Mouse (Mus musculus) thymus, postnatal 4 days (tissue): ENCODE results near the gene Ppp1r32.

Experiments
- DNase-seq: peaks from one replicate; pipeline ENCODE4 v3.0.0; 2021

Gene Ppp1r32

DNA sequence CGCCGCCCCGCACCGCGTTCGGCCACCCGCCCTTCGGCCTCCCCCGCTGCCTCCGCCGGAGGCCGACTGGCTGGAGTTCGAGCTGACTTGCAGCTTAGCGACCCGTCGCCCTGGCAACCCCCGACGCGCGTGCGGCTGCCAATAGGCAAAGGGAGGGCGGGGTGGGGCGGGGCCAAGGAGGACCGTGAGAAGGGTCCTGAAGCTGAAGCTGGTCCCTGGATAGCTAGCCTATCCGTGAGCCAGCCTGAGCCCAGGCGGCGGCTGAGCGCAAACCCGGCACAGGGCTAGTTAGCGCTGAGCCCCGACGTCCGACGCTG, 25.3 kb downstream of the Ppp1r32 start:
- DNase-seq, result peak; percentile 61

DNA sequence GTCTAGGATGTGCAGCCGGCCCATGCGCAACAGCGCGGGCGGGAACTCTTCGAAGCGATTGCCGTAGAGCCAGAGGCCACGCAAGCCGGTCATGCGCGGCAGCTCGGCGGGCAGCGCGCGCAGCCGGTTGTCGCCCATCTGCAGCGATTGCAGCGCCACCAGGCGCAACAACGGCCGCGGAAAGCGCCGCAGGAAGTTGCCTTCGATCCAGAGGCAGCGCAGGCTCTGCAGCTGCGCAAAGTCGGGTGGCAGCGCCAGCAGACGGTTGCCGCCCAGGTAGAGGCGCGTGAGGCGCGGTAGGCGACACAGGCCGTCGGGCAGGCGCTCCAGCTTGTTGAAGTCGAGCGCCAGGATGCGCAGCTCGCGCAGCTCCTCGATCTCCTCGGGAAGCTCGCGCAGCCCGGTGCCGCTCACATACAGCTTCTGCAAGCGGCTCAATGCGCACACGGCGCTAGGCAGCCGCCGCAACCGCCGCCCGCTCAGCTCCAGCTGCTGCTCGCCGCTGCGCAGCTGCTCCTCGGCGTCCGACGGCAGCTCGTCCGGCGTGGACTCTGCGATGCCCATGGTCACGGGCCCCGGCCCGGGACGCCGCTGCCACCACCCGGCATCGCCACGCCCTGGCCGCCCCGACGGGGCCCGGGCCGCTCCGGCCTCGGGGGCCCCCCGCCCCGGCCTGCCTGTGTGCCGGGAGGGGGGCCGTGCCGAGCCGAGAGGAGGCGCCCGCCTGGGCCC, 25.8 kb downstream of the Ppp1r32 start, which contains the start of gene Lrrc10b:
Gene Lrrc10b (minus strand): TSS at position 722 of the 732 bp plus-strand sequence.
- peak; percentile 81 for DNase-seq

DNA sequence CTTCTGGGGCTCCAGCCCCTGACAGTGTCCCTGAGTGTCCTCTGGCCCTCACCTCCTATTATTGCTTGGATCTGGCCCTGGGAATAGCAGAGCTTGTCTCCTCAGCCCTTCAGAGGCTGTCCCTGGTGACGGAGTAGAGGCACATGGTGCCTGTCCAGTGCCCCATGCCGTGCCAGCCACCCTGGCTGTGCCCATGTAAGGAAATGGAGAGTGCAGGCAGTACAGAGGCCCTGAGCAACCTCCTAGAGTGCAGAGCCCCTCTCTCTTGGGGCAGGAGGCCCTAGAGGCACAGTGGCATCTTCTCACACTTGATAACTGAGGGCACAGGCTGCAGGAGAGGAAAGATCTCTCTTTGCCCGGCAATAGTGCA, 27.3 kb downstream of the Ppp1r32 start:
- no peak for DNase-seq

- DNase-seq, result no peak
These were observed 27.9 kb downstream of the Ppp1r32 start for GRCm38 (mm10) chr19:10454718-10455436.

- DNase-seq, result peak; percentile 78
These were observed 33.0 kb downstream of the Ppp1r32 start for GRCm38 (mm10) chr19:10449708-10450107.

DNA sequence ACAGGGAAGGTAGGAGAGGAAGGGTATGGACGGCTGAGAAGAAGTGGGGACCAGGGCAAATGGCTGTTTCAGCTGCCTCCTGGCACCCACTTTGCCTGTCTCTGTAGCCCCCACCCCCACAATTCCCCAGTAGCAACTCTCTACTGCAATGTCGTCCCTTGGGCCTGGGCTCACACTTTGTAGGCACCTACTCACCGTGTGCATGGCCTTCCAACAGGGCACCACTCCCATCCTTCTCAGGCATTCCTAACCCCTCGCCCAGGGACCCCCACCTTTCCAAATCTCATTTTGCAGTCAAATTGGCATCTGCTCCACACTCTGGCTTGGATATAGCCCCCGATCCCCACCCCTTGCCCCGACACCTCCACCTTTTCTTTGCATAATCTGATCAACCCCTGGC, 33.5 kb downstream of the Ppp1r32 start:
- no peak for DNase-seq

- DNase-seq, result no peak
These were observed 34.5 kb downstream of the Ppp1r32 start for GRCm38 (mm10) chr19:10448275-10448674.

DNA sequence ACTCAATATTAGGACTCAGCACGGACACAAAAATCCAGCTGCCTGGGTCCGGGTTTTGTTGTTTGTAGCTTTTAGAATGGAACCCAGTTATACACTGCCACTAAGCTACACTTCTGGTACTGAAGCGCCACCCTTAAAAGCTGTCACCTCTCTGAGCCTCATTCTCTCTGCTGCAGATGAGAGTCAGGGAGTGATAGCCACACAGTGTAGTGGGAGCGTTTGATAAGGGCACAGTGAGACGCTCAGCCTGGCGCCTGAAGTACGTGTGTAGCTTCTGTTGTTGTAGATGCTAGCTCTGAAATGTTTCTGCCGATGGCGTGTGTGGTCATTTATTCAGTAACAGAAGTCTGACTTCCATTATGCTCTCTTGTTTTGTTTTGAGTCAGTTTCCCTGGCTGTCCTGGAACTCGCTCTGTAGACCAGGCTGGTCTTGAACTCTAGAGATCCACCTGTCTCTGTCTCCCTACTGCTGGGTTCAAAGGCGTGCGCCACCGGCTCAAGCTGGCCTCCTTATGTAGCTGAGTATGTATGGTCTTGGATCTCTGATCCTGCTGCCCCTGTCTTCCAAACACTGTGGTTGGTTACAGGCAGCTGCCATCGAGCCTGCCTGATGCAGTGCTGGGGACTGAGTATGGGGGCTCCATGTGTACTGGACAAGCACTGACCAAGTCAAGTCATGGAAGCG, 37.9 kb downstream of the Ppp1r32 start:
- DNase-seq, result no peak

GRCm38 (mm10) chr19:10437521-10437920, 45.2 kb downstream of the Ppp1r32 start:
- DNase-seq, result no peak

DNA sequence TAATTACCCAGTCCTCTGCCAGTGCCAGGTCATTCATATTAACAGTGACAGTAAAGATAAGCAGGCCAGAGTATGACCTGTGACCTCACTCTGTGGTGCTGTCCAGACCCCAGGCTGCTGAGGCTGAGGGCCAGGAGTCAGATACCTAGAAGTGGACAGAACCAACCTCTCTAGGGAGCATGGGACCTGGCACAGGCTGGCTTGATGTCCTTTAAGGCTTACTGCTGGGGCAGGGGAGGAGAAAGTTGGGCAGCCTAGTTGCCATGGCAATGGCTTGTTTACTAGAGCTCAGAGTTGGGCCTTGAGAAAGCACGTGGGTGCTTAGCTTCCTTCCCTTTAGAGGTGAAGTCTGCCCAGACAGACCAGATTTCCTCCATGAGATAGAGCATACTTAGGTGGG, 46.0 kb downstream of the Ppp1r32 start:
- no peak for DNase-seq

DNA sequence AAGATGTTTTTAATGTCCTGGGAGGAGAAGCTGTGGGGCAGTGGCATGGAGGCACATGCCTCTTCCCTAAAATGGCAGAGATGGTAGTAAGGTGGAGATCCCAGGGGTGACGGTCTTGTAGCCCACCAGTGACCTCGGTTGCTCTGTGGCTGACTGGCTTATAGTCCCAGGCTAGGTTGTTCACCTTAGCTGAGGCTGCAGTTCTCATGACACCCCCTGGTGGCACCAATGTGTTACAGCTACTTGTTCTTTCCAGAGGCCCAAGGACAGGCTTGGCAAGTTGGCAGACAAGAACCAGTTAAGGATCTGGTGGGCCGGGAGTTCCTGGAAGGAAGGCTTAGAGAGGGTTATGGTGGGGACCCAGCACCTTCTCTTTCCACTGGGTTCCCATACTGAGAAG, 46.8 kb downstream of the Ppp1r32 start:
- DNase-seq, result peak; percentile 67

DNA sequence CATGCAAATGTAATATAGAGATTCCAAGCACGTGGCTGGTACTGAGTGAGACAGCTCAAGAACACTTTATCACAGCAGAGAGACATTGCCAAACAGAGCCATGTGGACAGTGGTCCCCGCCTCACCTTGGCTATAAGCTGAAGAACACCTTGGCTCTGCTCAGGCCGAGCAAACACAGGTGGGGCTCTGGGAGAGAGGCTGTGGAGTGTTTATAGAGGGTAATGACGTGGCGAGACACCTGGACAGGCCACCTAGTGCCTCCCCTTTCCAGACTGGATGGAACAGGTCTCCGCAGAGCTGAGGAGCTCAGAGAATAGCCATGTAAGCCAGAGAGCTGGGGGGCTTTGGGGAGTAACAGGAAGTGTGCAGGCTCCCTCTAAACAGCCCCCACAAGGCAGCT, 47.8 kb downstream of the Ppp1r32 start:
- DNase-seq, result no peak

DNA sequence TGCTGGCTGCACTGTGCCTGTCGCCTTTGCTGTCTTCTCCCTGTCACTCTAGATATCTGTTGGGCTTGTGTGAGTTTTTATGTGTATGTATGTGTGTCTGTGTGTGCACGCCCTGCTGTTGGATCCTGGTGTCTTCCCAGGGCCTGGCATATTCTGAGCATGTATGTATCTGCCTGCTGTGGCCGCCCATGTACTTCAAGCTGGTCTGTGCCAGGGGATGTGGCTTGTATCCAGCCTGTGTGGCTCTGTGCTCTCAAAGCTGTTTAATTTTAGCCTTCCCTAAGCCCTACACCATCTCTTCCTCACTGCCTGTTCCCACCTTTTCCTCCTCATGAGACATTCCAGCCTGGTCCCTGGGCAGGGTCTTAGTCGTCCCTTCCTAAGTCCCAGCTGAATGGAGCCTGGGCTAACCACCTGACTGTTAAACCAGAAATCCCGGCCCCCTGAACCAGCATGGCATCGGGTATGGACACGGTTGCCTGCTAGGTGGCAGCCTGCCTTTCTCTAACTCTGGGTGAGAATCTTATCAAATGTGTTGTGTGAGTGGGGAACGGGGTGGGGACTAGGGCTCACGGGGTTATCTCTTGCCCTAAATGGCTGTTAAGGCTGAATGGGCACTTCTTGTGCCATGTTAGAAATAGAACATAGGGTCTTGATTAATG, 48.7 kb downstream of the Ppp1r32 start:
- no peak for DNase-seq

DNA sequence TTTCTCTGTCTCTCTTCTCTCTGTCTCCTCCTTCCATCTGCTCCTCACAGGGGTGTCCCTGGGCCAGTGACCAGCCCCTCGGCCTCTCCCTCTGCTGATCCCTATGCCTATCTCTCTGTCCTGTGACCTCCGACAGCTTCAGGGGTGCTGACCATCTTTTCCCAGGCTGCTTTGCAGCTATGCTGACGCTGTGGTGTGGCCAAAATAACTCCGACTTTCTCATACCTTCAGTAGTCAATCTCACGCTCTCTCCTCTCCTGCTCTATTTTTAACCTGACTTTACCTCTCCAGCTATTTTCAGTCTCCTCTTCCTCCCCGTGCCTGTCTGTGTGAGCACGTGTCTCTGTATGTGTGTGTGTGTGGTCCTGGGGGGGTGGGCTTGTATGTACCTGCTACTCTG, 49.5 kb downstream of the Ppp1r32 start:
- DNase-seq, result no peak

GRCm38 (mm10) chr19:10431841-10432240, 50.9 kb downstream of the Ppp1r32 start:
- DNase-seq, result no peak

- DNase-seq, result no peak
These were observed 51.3 kb downstream of the Ppp1r32 start for GRCm38 (mm10) chr19:10431410-10431809.

DNA sequence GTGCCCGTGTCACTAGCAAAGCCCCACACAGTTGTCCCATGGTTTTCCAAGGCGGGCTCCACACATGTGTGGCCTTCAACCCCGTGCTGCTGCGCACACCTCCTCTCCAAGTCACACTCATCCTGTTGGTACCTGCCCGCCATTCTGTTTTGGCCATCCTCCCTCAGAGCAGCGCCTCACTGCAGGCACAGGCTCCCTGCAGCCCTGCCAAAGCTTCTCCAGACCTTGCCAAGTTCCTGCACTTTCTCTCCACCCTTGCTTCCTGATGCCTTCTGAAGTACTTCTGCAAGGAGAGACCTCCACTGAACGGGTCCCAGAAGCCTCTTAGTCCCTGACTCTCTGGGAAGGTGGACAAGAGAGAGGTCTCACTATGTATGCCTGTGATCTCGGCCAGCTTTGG, 53.4 kb downstream of the Ppp1r32 start:
- no peak for DNase-seq

DNA sequence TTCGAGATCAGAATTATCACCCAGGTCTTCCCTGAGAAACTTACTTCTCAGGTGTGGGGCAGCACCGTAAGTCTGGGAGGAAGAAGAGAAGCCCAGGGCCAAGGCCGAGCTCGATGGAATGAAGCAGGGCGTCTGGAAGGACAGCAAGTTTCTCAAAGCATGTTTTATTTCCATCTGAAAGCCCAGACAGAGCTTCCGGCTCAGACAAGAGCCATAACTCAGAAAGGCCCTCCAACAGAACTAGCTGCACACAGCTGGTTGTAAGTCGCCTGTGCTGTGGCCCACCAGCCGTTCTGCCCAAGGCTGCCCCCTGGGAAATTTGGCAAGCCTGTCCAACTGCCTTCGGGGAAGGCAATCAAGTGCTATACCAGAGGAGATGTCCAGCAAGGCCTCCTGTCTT, 55.3 kb downstream of the Ppp1r32 start:
- no peak for DNase-seq

DNA sequence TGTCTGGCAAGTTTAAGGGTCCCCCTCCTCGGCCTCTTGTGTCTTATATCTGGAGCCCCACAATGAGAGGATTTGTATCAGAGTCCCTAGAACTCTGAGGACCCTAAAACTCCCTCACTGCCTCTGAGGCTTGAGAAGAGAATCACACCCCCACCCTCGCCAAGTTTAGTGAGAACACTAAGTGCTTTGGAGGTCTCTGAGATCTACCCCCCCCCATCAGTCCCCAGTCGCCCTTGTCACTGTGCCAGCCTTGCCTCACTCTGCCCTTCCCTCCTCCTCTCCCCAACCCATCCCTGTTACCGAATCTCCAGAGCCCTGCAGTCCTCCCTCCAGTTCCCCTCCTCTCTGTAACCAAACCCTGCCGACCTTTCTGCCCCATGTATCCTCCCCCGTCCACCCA, 55.9 kb downstream of the Ppp1r32 start:
- DNase-seq, result no peak

- no peak for DNase-seq
These were observed 56.4 kb downstream of the Ppp1r32 start for GRCm38 (mm10) chr19:10426312-10426711.

DNA sequence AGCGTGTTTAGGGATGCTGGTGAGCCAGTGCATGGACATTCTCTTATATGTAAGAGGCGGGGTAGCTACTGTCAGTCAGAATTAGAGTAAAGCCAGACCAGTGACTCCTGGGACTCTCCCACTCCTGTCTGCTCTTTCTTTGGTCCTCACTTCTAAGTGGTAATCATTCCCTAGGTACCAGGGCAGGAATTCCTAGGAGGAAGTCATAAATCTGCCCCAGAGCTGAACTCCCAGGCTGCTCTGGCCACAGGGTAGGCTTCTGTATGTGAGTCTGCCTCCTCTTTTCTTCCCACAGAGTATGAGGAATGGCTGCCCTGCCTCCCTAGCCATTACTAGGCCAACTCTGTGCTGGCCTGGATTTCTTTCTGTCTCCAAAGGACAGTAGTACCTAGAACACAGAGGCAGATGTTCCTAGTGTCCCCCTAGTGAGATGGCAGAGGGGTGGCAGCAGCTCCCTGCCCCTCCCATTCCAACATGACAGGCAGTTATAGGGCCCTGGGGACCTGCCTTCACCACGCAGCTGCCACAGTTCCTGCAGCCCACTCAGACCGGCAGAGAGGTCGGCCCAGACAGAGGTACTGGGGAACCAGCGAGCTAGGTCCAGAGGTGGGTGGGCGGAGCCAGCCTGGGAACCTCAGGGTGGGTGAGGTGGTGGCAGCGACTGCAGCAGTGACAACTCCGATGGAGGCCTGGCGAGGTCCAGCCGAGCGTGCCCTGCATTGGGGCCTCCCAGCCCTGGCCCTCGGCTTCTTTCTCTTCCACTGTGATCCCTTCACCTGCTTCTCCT, 57.1 kb downstream of the Ppp1r32 start:
- DNase-seq, result no peak

DNA sequence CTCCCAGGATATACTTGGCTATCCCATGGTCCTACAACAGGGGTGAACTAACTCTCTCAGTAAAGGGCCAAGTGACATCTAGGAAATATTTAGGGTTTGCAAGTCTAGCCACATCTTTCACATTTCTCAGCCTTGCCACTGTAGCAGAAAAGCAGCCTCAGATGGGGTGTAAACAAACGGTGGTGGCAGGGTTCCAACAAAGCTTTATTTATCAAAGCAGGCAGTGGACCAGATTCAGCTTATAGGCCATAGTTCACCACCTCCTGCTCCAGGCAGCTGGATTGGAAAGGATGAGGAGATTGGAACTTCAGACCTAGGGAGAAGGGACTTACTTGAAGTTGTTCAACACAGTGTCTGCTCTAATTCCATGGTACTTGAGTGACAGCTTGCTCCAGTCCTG, 58.0 kb downstream of the Ppp1r32 start:
- DNase-seq, result no peak
